Mouse (Mus musculus) midbrain, postnatal 0 days (tissue): ENCODE measurements around the gene Ttll13. TPM values are rescaled to one million over a fixed set of nuclear protein-coding genes. Genes with fewer than 3 reads are reported as not detected.

ENCODE experiments used
- ATAC-seq: fragments of 200-750 bp; cut with Nextera tagmentation; 2 replicates; pipeline ENCODE4 v1.8.0; 2017; ENCODE audit warnings: moderate number of reproducible peaks, mild to moderate bottlenecking, moderate TSS enrichment, moderate library complexity; ENCODE audit not compliant: low FRiP score
- DNase-seq: peaks from one replicate; pipeline ENCODE4 v3.0.0-alpha.2; 2015; ENCODE audit warnings: low spot score
- H3K27ac ChIP-seq: fragments of 300-500 bp; sonication (generic); 2 replicates; pipeline ENCODE4 v1.5.1; 2014; ENCODE audit warnings: low read depth, mild to moderate bottlenecking, low read length, mixed read lengths
- H3K27me3 ChIP-seq: fragments of 300-500 bp; sonication (generic); 2 replicates; pipeline ENCODE4 v1.6.1; 2014; ENCODE audit warnings: low read length, control low read depth, mixed read lengths; ENCODE audit not compliant: insufficient read depth
- H3K36me3 ChIP-seq: fragments of 300-500 bp; sonication (generic); 2 replicates; pipeline ENCODE4 v1.6.1; 2014; ENCODE audit warnings: low read length, control low read depth, mixed read lengths; ENCODE audit not compliant: insufficient read depth
- H3K4me1 ChIP-seq: fragments of 300-500 bp; sonication (generic); 2 replicates; pipeline ENCODE4 v1.6.1; 2014; ENCODE audit warnings: mild to moderate bottlenecking, control low read depth, antibody characterized with exemption, low read length, mixed read lengths; ENCODE audit not compliant: insufficient read depth
- H3K4me2 ChIP-seq: fragments of 300-500 bp; sonication (generic); 2 replicates; pipeline ENCODE4 v1.6.1; 2014; ENCODE audit warnings: low read depth, mild to moderate bottlenecking, low read length, mixed read lengths; ENCODE audit not compliant: poor library complexity, severe bottlenecking
- H3K4me3 ChIP-seq: fragments of 300-500 bp; sonication (generic); 2 replicates; pipeline ENCODE4 v1.5.1; 2014; ENCODE audit warnings: low read depth, mild to moderate bottlenecking, low read length, moderate library complexity
- H3K9ac ChIP-seq: fragments of 300-500 bp; sonication (generic); replicated peaks from 2 replicates; pipeline ENCODE4 v1.6.1; 2014; ENCODE audit warnings: mild to moderate bottlenecking, low read length, moderate library complexity, mixed read lengths; ENCODE audit not compliant: poor library complexity, severe bottlenecking
- H3K9me3 ChIP-seq: fragments of 300-500 bp; sonication (generic); 2 replicates; pipeline ENCODE4 v1.6.1; 2016; ENCODE audit warnings: low read length, control low read depth
- CTCF ChIP-seq: IDR thresholded peaks from 2 replicates; pipeline ENCODE4 v1.5.1; 2016; ENCODE audit warnings: antibody characterized with exemption, mild to moderate bottlenecking
- WGBS: fragments of 180-500 bp; shearing (Covaris S2); extraction: QIAGEN DNeasy Blood & Tissue Kit; methylation state at CpG from one replicate; pipeline ENCODE4 v1.1.7; 2014; 5-methylcytosine and 5-hydroxymethylcytosine counted together
- polyA plus RNA-seq: library from polyadenylated mRNA; unstranded; fragments of >200 nt; fragmentation: Nextera tagmentation; extraction: Ambion mirVana; gene quantifications from 2 replicates; pipeline ENCODE4 v1.2.1, GENCODE M21; 2015
- total RNA-seq: library from RNA; depleted of rRNA; stranded (reverse); fragments of >200 nt; gene quantifications from 2 replicates; pipeline ENCODE4 v1.2.3, GENCODE M21; 2014

The Ttll13 gene
- total and polyA plus RNA-seq, 2 experiments from 2014 or later: 1.2 to 3.2 TPM

DNA sequence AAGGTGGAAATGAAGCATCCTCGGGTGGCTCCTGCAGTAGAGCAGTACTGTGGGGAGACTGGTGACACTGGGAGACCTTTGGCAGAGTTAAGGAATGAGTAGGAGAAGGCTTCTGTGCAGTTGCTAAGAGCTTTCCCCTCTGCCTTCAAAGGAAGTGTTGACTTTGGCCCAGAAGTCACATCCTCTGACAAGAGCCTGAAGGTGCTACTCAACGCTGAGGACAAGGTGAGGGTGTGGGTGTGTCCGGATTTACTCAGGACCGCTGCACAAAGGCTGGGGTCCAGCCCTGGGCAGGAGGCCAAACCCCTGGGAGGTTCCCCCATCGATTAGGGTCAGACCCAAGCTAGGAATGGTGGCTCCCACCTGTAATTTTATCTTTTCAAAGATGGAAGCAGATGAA, 38.2 kb downstream of the Ttll13 start:
- H3K9ac ChIP-seq: no peak overlapping the region
- H3K9me3 ChIP-seq: no peaks in the 10 kb centered on the region
- no peak overlapping the region for H3K4me3 ChIP-seq
- no peaks in the 10 kb centered on the region for H3K27me3 ChIP-seq
- no peak overlapping the region for H3K4me2 ChIP-seq
- peaks cover 68% of the 10 kb centered on the region for H3K36me3 ChIP-seq
- no peak overlapping the region for H3K27ac ChIP-seq
- DNase-seq: no peak
- no peak for TF ChIP-seq CTCF
- no peak for ATAC-seq
- H3K4me1 ChIP-seq: no peaks in the 10 kb centered on the region
- WGBS: 90% methylated on average over 5 of the region's 5 CpGs

DNA sequence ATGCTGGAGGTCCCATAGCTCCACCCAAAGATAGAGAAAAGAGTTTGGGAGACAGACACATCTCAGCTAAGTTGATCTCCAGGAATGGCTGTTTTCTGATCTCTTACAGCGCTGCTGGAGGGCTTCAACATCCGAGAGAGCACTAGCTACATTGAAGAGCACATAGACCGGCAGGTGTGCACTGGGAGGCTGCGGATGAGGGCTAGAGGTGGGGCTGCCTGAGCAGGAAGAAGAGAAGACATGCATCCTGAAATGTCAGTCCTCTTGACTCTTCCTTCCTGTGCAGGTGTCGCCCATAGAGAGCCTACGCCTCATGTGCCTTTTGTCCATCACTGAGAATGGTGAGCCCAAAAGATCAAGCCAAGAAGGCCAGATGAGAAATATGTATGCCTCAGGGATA, 39.5 kb downstream of the Ttll13 start:
- no peaks in the 10 kb centered on the region for H3K27me3 ChIP-seq
- 94% methylated on average over 6 of the region's 6 CpGs for WGBS
- no peak for DNase-seq

DNA sequence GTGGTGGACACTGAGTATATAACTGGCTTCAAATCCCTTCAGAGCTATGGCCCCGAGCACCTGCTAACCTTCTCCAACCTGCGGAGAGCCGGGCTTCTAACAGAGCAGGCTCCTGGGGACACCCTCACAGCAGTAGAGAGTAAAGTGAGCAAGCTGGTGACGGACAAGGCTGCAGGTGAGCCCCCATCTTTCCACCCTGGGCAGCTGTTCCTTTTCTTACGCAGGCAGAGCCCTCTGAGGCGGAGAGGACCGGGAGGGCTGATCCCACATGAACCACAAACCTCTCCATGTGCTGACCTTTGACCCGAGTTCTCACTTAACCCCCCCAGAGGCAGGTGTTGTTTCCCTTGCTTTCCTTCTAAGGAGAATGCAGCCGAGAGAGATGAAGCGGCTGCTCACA, 41.6 kb downstream of the Ttll13 start:
- H3K9ac ChIP-seq: no peak overlapping the region
- H3K27me3 ChIP-seq: no peaks in the 10 kb centered on the region
- no peaks in the 10 kb centered on the region for H3K9me3 ChIP-seq
- peaks cover 61% of the 10 kb centered on the region for H3K36me3 ChIP-seq
- no peak overlapping the region for H3K4me2 ChIP-seq
- H3K27ac ChIP-seq: no peak overlapping the region
- H3K4me1 ChIP-seq: no peaks in the 10 kb centered on the region
- H3K4me3 ChIP-seq: no peak overlapping the region
- ATAC-seq: no peak
- 88% methylated on average over 10 of the region's 10 CpGs for WGBS
- no peak for TF ChIP-seq CTCF
- no peak for DNase-seq

More for the DNA sequence above, 39.5 kb downstream of the Ttll13 start:
- Histone ChIP-seq H3K36me3 (peaks cover 68% of the 10 kb centered on the region), H3K27ac (no peak overlapping the region), H3K4me1 (no peaks in the 10 kb centered on the region), H3K4me2 (no peak overlapping the region), H3K4me3 (no peak overlapping the region), H3K9ac (no peak overlapping the region), H3K9me3 (no peaks in the 10 kb centered on the region)
- ATAC-seq: no peak
- no peak for TF ChIP-seq CTCF

DNA sequence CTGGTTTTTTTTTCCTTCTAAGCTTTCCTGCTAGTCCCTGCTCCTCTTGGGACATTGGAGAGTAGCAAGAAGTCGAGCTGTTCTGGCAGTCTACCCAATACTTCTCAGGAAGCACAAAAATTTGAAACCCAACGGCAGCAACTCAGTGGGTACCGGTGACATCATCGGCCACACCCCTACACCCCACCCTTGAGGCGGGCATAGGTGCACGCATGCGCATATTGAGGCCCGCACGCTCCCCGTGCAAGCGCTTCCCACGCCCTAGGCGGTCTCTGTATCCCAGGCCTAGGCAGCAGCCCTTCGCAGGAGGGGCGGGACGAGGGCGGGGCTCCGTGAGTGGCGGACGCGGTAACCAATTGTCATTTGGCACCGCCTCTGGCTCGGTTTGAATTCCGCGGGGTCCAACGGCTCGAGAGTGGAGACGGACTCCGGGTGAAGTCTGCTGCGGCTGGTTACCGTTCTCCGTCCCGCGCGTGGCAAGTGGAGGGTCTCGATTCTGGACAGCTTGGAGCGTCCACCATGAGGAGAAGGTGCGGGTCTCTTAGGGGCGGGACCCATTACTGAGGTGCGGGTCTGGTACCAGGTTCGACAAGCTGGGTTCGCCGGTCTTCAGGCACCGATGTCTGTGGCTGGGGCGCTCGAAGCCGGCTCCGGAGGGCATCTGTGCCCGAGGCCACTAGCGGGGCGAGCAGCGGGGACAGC, 48.0 kb downstream of the Ttll13 start, which contains the start of gene Prc1:
Gene Prc1 (plus strand): TSS at position 389 of the 702 bp plus-strand sequence.
- peak; percentile 97 for ATAC-seq
- Histone ChIP-seq H3K27ac (peak within 1 kb of the TSS; percentile 3; the same call in 1 of the 2 replicates), H3K4me2 (peak within 1 kb of the TSS; percentile 98), H3K4me3 (peak within 1 kb of the TSS; percentile 68), H3K9me3 (no peaks in the 10 kb centered on the region), H3K4me1 (no peaks in the 10 kb centered on the region), H3K36me3 (peaks cover 9% of the 10 kb centered on the region), H3K9ac (peak within 1 kb of the TSS; percentile 50; the same call in 1 of the 2 replicates), H3K27me3 (no peaks in the 10 kb centered on the region)
- 0 out of 2 replicates have a peak, but pooled peaks have one; percentile 3 for TF ChIP-seq CTCF
- DNase-seq: peak; percentile 98
- under 1% methylated on average over 52 of the region's 52 CpGs for WGBS

DNA sequence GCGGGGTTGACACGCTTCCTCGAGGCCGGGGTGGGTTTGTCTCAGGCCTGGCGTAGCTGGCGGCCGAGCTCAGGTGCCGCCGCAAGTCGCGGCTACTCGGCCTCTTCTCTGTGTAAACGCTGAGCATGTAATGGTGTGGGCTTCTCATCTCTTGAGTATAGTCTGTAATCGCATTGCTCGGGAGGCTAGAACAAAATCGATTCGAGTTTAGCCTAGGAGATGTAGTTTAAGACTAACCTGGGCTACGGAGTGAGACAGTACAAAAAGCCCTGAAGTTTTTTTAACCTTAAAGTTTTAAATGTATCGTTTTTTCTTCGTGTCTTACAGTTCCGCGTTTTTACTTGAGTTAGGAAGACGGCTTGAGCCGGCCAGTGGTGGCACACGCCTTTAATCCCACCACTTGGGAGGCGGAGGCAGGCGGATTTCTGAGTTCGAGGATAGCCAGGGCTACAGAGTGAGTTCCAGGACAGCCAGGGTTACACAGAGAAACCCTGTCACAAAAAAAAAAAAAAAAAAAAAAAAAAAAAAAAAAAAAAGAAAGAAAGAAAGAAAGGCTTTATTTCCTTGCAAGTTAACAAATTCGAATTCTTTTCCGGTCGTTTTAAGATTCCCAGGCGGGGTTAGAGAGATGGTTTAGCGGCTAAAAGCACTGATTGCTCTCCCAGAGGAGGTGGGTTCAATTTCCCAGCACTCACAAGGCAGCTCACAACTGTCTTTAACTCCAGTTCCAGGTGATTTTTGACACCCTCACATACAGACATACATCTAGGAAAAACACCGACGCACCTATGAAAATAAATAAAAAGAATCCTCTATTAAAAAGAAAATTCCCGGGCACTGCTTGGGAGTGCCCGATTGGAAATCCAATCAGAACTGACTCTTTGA, 48.8 kb downstream of the Ttll13 start:
- peak overlapping the region; percentile 98 for H3K4me2 ChIP-seq
- no peaks in the 10 kb centered on the region for H3K27me3 ChIP-seq
- DNase-seq: peak; percentile 10
- H3K4me1 ChIP-seq: no peaks in the 10 kb centered on the region
- no peak overlapping the region for H3K27ac ChIP-seq
- H3K9me3 ChIP-seq: no peaks in the 10 kb centered on the region
- peaks cover 5% of the 10 kb centered on the region for H3K36me3 ChIP-seq
- WGBS: 9% methylated on average over 37 of the region's 37 CpGs
- H3K4me3 ChIP-seq: peak overlapping the region; percentile 68
- no peak; the same call in 1 of the 2 replicates for ATAC-seq
- peak overlapping the region; percentile 50; the same call in 1 of the 2 replicates for H3K9ac ChIP-seq
- TF ChIP-seq CTCF: no peak
